Mouse (Mus musculus): ENCODE results near the gene Arhgap9.
"Not testable (repeated sequence)": the region's sequence is repeated elsewhere in the genome, so short reads cannot be mapped to it uniquely, and the experiment has no call there.

Arhgap9 gene

GRCm38 (mm10) chr10:127291881-127292638 is 29.7 kb upstream of the Arhgap9 start:
- no peak for DNase-seq (ENCODE audit: low spot score)

GRCm38 (mm10) chr10:127292987-127293538 is 28.7 kb upstream of the Arhgap9 start:
- DNase-seq (ENCODE audit: low spot score), result no peak

GRCm38 (mm10) chr10:127293590-127294113 is 28.1 kb upstream of the Arhgap9 start:
- DNase-seq (ENCODE audit: low spot score), result no peak

GRCm38 (mm10) chr10:127294895-127295510 is 26.8 kb upstream of the Arhgap9 start:
- DNase-seq (ENCODE audit: low spot score), result no peak

- DNase-seq (ENCODE audit: low spot score), result no peak
Observed at GRCm38 (mm10) chr10:127295986-127296794, 25.6 kb upstream of the Arhgap9 start.

- no peak for DNase-seq (ENCODE audit: low spot score)
Observed at GRCm38 (mm10) chr10:127297015-127297871, 24.5 kb upstream of the Arhgap9 start.

GRCm38 (mm10) chr10:127300361-127300760 is 21.4 kb upstream of the Arhgap9 start:
- DNase-seq (ENCODE audit: low spot score), result no peak

- DNase-seq (ENCODE audit: low spot score), result no peak
Observed at GRCm38 (mm10) chr10:127303136-127303535, 18.6 kb upstream of the Arhgap9 start.

- not testable (repeated sequence) for DNase-seq (ENCODE audit: low spot score)
Observed at GRCm38 (mm10) chr10:127309167-127309566, 12.6 kb upstream of the Arhgap9 start.

- no peak for DNase-seq (ENCODE audit: low spot score)
Observed at GRCm38 (mm10) chr10:127310523-127311475, 11.0 kb upstream of the Arhgap9 start.

- peak; percentile 93 for DNase-seq (ENCODE audit: low spot score)
Observed at GRCm38 (mm10) chr10:127311476-127312355, 10.0 kb upstream of the Arhgap9 start, which contains the start of gene Mars. TSS of gene Mars (minus strand) at chr10:127311786.

GRCm38 (mm10) chr10:127312356-127312676 is 9.4 kb upstream of the Arhgap9 start:
- DNase-seq (ENCODE audit: low spot score), result peak; percentile 73

- DNase-seq (ENCODE audit: low spot score), result no peak
Observed at GRCm38 (mm10) chr10:127312858-127313257, 8.9 kb upstream of the Arhgap9 start.

GRCm38 (mm10) chr10:127313516-127313915 is 8.2 kb upstream of the Arhgap9 start:
- DNase-seq (ENCODE audit: low spot score), result not testable (repeated sequence)

- DNase-seq (ENCODE audit: low spot score), result not testable (repeated sequence)
Observed at GRCm38 (mm10) chr10:127314950-127315349, 6.8 kb upstream of the Arhgap9 start.

GRCm38 (mm10) chr10:127317277-127317676 is 4.5 kb upstream of the Arhgap9 start:
- DNase-seq (ENCODE audit: low spot score), result no peak

- no peak for DNase-seq (ENCODE audit: low spot score)
Observed at GRCm38 (mm10) chr10:127318009-127318408, 3.8 kb upstream of the Arhgap9 start.

- no peak for DNase-seq (ENCODE audit: low spot score)
Observed at GRCm38 (mm10) chr10:127319969-127320368, 1.8 kb upstream of the Arhgap9 start.

GRCm38 (mm10) chr10:127322178-127322577 is 414 bp downstream of the Arhgap9 start:
- DNase-seq (ENCODE audit: low spot score), result no peak

Measured in left cerebral cortex, adult 11 months (tissue).